Mouse (Mus musculus): Measurements from ENCODE around the gene Cyp2f2. TPM values are rescaled to one million over a fixed set of nuclear protein-coding genes. Genes with fewer than 3 reads are reported as not detected.

Cyp2f2 gene
- polyA plus RNA-seq, 1 experiment: 5.3 TPM

DNA sequence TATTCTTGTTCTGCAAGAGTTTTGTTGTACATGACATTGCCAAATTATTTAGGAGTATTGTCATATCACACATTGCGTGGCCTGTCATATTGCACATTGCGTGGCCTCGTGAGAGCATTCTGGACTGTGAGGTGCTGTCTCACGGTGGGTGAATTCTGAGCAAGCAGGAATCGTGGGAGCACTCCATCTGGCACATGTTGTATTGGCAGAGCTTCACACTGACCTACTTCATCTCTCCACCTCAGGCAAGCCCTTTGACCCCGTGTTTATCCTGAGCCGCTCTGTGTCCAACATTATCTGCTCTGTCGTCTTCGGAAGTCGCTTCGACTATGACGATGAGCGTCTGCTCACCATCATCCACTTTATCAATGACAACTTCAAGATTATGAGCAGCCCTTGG is 9.2 kb downstream of the Cyp2f2 start:
- DNase-seq: peak; percentile 62
- Histone ChIP-seq H3K27ac (ENCODE audit: insufficient read depth, low read depth, low read length) (no peak overlapping the region), H3K27me3 (replicated peaks; ENCODE audit: control insufficient read depth, insufficient read depth, low read length) (no peaks in the 10 kb centered on the region), H3K4me1 (ENCODE audit: control insufficient read depth, insufficient read depth, low read length) (peaks cover 11% of the 10 kb centered on the region; the same call in 1 of the 2 replicates), H3K4me3 (ENCODE audit: insufficient read depth, low read depth, low read length) (no peak overlapping the region), H3K36me3 (ENCODE audit: control insufficient read depth, insufficient read depth, low read length) (no peaks in the 10 kb centered on the region)
- WGBS: 66% methylated on average over 13 of the region's 13 CpGs
- no peak for TF ChIP-seq POLR2A (IDR thresholded peaks at IDR 0.05; ENCODE audit: low read depth, low read length)
- no peak for TF ChIP-seq CTCF (conservative IDR thresholded peaks at IDR 0.05; ENCODE audit: insufficient read depth, insufficient read length, low read depth, low read length)

DNA sequence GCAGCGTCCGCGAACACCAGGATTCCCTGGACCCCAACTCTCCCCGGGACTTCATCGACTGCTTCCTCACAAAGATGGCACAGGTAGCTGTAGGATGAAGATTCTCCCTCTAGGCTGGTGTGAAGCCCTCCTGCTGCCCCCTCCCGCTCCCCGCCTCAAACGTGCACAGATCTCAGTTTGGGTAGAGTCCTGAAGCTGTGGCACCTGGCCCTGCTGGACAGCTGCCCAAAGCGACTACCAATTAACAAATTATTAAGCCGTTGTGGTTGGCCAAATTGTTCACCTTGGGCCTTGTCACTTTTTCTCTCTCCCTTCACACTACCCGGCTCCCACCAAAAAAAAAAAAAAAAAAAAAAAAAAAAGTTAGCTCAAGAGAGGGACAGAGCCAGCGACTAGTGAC is 10.1 kb downstream of the Cyp2f2 start:
- no peaks in the 10 kb centered on the region for H3K36me3 ChIP-seq (ENCODE audit: control insufficient read depth, insufficient read depth, low read length)
- TF ChIP-seq POLR2A (IDR thresholded peaks at IDR 0.05; ENCODE audit: low read depth, low read length): no peak
- TF ChIP-seq CTCF (conservative IDR thresholded peaks at IDR 0.05; ENCODE audit: insufficient read depth, insufficient read length, low read depth, low read length): no peak
- peak; percentile 74 for DNase-seq
- 64% methylated on average over 12 of the region's 12 CpGs for WGBS
- peak overlapping the region; percentile 51 for H3K4me3 ChIP-seq (ENCODE audit: insufficient read depth, low read depth, low read length)
- H3K27me3 ChIP-seq (replicated peaks; ENCODE audit: control insufficient read depth, insufficient read depth, low read length): no peaks in the 10 kb centered on the region
- peak overlapping the region; percentile 49; the same call in 1 of the 2 replicates for H3K27ac ChIP-seq (ENCODE audit: insufficient read depth, low read depth, low read length)
- H3K4me1 ChIP-seq (ENCODE audit: control insufficient read depth, insufficient read depth, low read length): peaks cover 11% of the 10 kb centered on the region; the same call in 1 of the 2 replicates

DNA sequence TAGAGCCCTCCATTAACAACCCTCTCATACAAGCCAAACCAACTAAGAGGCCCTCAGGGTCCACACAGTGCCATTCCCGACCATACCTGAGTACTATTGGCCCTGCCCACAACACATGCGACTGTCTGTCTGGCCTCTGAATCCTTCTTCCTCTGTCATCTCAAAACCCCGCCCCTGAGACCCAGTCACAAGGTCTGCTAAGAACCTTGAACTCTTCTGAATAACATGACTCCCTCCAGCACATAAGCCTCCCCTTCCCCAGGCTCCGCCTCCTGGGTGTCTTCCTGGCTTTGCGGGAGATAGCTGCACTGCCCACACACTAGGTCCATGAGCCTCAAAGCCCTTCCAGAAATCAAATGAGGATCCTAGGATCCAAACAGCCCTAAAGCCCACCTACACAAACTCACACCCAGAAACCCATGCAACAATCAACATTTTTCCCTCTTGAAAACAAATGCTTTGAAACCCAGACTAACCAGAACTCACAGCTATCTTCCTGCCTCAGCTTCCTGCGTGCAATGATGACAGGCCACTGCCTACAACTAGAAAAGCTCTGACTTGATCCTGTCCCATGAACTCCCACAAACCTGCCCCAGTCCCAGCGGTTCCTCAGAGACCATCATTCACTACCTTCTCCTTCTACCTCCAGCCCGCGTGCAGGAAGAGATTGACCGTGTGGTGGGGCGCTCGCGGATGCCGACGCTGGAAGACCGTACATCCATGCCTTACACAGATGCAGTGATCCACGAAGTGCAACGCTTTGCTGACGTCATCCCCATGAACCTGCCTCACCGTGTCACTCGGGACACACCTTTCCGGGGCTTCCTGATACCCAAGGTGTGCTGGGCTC is 11.0 kb downstream of the Cyp2f2 start:
- Histone ChIP-seq H3K36me3 (ENCODE audit: control insufficient read depth, insufficient read depth, low read length) (no peaks in the 10 kb centered on the region), H3K4me1 (ENCODE audit: control insufficient read depth, insufficient read depth, low read length) (peaks cover 11% of the 10 kb centered on the region; the same call in 1 of the 2 replicates), H3K27me3 (replicated peaks; ENCODE audit: control insufficient read depth, insufficient read depth, low read length) (no peaks in the 10 kb centered on the region), H3K27ac (ENCODE audit: insufficient read depth, low read depth, low read length) (peak overlapping the region; percentile 49), H3K4me3 (ENCODE audit: insufficient read depth, low read depth, low read length) (peak overlapping the region; percentile 51)
- WGBS: 81% methylated on average over 22 of the region's 22 CpGs
- TF ChIP-seq POLR2A (IDR thresholded peaks at IDR 0.05; ENCODE audit: low read depth, low read length): no peak
- no peak for TF ChIP-seq CTCF (conservative IDR thresholded peaks at IDR 0.05; ENCODE audit: insufficient read depth, insufficient read length, low read depth, low read length)
- peak; percentile 77 for DNase-seq

DNA sequence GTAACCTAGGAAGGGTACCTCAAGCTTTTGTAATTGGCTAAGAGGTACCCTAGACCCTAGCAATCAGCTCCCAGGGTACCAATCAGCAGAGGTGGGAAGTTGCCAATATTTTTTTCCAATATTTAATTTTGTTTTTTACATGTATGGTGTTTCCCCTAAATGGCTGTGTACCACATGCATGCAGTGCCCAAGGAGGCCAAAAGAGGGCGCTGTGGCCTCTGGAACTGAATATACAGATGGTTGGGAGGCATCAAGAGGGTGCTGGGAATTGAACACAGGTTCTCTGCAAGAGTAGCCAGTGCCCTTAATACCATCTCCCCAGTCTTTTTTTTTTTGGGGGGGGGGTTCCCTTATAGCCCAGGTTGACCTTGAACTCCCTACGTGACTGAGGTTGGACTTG is 11.7 kb downstream of the Cyp2f2 start:
- WGBS: 66% methylated on average over 2 of the region's 2 CpGs

DNA sequence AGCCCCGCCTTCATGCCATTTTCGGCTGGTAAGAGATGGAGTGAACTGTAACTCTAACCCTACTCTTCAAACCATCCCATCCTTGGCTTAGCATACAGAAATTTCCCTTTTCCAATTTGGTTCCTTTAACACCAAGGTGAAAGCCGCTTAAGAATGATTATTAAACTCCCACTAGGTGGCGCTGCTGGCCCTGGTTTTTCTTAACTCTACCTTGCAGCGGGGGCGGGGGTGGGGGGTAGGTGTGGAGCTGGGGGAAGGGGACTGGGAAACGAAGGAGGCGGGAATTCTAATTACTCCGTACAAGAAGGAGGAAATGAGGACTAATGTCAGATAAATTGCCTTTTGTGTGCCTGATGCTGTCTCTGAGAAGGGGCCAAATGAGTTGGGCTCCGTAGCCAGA is 12.9 kb downstream of the Cyp2f2 start:
- no peaks in the 10 kb centered on the region for H3K36me3 ChIP-seq (ENCODE audit: control insufficient read depth, insufficient read depth, low read length)
- WGBS: 9% methylated on average over 10 of the region's 10 CpGs
- H3K4me1 ChIP-seq (ENCODE audit: control insufficient read depth, insufficient read depth, low read length): peaks cover 11% of the 10 kb centered on the region; the same call in 1 of the 2 replicates
- no peak overlapping the region for H3K4me3 ChIP-seq (ENCODE audit: insufficient read depth, low read depth, low read length)
- no peak overlapping the region for H3K27ac ChIP-seq (ENCODE audit: insufficient read depth, low read depth, low read length)
- peak; percentile 68 for DNase-seq
- TF ChIP-seq POLR2A (IDR thresholded peaks at IDR 0.05; ENCODE audit: low read depth, low read length) (no peak), CTCF (conservative IDR thresholded peaks at IDR 0.05; ENCODE audit: insufficient read depth, insufficient read length, low read depth, low read length) (peak; percentile 30; the same call in 1 of the 2 replicates)
- H3K27me3 ChIP-seq (replicated peaks; ENCODE audit: control insufficient read depth, insufficient read depth, low read length): no peaks in the 10 kb centered on the region

More for the DNA sequence above, 11.7 kb downstream of the Cyp2f2 start:
- Histone ChIP-seq H3K4me3 (ENCODE audit: insufficient read depth, low read depth, low read length) (no peak overlapping the region), H3K36me3 (ENCODE audit: control insufficient read depth, insufficient read depth, low read length) (no peaks in the 10 kb centered on the region), H3K4me1 (ENCODE audit: control insufficient read depth, insufficient read depth, low read length) (peaks cover 11% of the 10 kb centered on the region; the same call in 1 of the 2 replicates), H3K27ac (ENCODE audit: insufficient read depth, low read depth, low read length) (no peak overlapping the region), H3K27me3 (replicated peaks; ENCODE audit: control insufficient read depth, insufficient read depth, low read length) (no peaks in the 10 kb centered on the region)
- no peak for DNase-seq
- TF ChIP-seq POLR2A (IDR thresholded peaks at IDR 0.05; ENCODE audit: low read depth, low read length): no peak
- TF ChIP-seq CTCF (conservative IDR thresholded peaks at IDR 0.05; ENCODE audit: insufficient read depth, insufficient read length, low read depth, low read length): peak; percentile 30; the same call in 1 of the 2 replicates

DNA sequence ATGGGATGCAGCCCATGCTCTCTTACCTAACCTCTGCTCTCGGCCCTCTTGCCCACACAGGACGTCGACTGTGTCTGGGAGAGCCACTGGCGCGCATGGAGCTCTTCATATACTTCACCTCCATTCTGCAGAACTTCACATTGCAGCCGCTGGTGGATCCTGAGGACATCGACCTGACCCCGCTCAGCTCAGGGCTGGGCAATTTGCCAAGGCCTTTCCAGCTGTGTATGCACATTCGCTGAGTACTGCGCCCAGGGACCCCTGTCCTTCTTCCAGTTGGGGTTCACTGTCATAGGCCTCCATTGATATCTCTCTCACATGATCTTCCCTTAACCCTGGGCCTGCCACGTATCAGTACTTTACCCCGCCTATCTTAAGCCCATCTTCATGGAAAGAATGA is 13.4 kb downstream of the Cyp2f2 start:
- no peaks in the 10 kb centered on the region for H3K27me3 ChIP-seq (replicated peaks; ENCODE audit: control insufficient read depth, insufficient read depth, low read length)
- peak; percentile 74 for DNase-seq
- H3K4me1 ChIP-seq (ENCODE audit: control insufficient read depth, insufficient read depth, low read length): peaks cover 11% of the 10 kb centered on the region; the same call in 1 of the 2 replicates
- no peak overlapping the region for H3K4me3 ChIP-seq (ENCODE audit: insufficient read depth, low read depth, low read length)
- H3K27ac ChIP-seq (ENCODE audit: insufficient read depth, low read depth, low read length): no peak overlapping the region
- WGBS: 42% methylated on average over 12 of the region's 12 CpGs
- TF ChIP-seq CTCF (conservative IDR thresholded peaks at IDR 0.05; ENCODE audit: insufficient read depth, insufficient read length, low read depth, low read length): no peak
- TF ChIP-seq POLR2A (IDR thresholded peaks at IDR 0.05; ENCODE audit: low read depth, low read length): no peak
- no peaks in the 10 kb centered on the region for H3K36me3 ChIP-seq (ENCODE audit: control insufficient read depth, insufficient read depth, low read length)

DNA sequence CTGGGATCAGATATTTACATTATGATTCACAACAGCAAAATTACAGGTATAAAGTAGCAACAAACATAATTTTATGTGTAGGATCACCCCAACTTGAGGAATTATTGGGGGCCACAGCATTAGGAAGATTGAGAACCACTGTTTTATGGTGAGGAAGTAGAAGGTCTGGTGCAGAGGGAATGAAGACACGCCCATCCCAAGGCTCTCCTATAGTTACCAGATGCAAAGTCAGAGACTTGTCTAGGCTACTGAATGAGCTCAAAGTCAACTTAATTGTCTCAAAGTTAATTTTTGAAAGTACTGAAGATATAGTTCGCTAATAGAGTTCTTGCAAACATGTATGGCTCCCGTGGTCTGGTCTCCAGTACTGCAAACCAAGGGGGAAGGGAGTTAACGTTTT is 14.0 kb downstream of the Cyp2f2 start:
- H3K4me1 ChIP-seq (ENCODE audit: control insufficient read depth, insufficient read depth, low read length): peaks cover 9% of the 10 kb centered on the region; the same call in 1 of the 2 replicates
- H3K27me3 ChIP-seq (replicated peaks; ENCODE audit: control insufficient read depth, insufficient read depth, low read length): no peaks in the 10 kb centered on the region
- DNase-seq: no peak
- WGBS: 69% methylated on average over 4 of the region's 4 CpGs
- no peak overlapping the region for H3K27ac ChIP-seq (ENCODE audit: insufficient read depth, low read depth, low read length)
- no peaks in the 10 kb centered on the region for H3K36me3 ChIP-seq (ENCODE audit: control insufficient read depth, insufficient read depth, low read length)
- H3K4me3 ChIP-seq (ENCODE audit: insufficient read depth, low read depth, low read length): no peak overlapping the region
- TF ChIP-seq CTCF (conservative IDR thresholded peaks at IDR 0.05; ENCODE audit: insufficient read depth, insufficient read length, low read depth, low read length): no peak
- TF ChIP-seq POLR2A (IDR thresholded peaks at IDR 0.05; ENCODE audit: low read depth, low read length): no peak
